Mouse (Mus musculus) urinary bladder, adult 18-20 months (tissue): ENCODE data around the gene Thada.
"Not testable (repeated sequence)": the region's sequence is repeated elsewhere in the genome, so short reads cannot be mapped to it uniquely, and the experiment has no call there.

Source experiments
- DNase-seq, 2 experiments: peaks; one replicate each; pipeline ENCODE4 v3.0.0; 2022; ENCODE audit warnings: low spot score in 2 of 2, mixed read lengths in 2 of 2

Gene Thada

GRCm38 (mm10) chr17:84224217-84224887 lies 241.7 kb downstream of the Thada start:
- DNase-seq: no peak

DNA sequence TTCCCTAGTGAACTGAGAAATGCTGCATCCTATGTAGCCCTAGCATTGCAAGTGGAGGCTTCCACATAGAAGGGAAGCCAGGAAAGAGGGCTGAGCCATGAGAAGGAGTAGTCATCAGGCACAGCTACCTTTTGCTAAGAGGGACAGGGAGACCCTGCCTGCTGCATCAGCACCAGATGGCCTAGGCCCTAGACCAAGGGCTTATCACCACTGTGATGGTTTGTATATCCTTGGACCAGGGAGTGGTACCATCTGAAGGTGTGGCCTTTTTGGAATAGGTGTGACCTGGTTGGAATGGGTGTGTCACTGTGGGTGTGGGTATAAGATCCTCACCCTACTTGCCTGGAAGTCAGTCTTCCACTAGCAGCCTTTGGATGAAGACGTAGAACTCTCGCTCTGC lies 247.2 kb downstream of the Thada start:
- DNase-seq: not testable (repeated sequence)

- DNase-seq: no peak
Observed at GRCm38 (mm10) chr17:84217696-84218095, 248.3 kb downstream of the Thada start.

- no peak for DNase-seq
Observed at GRCm38 (mm10) chr17:84215264-84215960, 250.6 kb downstream of the Thada start.

GRCm38 (mm10) chr17:84213464-84213863 lies 252.5 kb downstream of the Thada start:
- no peak for DNase-seq

DNA sequence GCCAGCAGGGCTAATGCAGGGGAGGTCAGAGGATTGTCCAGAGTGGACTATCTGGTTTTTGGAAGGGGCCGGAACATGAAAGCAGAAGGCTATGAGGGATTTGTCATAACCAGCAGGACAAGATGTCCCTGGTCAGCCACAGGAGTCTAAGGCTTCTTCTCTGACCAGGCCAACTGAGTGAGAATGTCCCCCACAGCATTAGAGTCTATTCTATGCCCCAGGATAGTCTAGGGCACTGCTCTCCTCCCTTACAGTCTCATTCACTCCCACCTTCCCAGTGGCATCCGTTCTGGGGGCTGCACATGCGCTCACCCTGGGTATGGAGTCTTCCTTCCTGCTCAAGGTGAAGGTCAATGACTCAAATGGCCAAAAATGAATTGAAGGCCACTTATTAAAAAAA lies 258.4 kb downstream of the Thada start:
- DNase-seq: no peak

GRCm38 (mm10) chr17:84206239-84206638 lies 259.8 kb downstream of the Thada start:
- no peak for DNase-seq

DNA sequence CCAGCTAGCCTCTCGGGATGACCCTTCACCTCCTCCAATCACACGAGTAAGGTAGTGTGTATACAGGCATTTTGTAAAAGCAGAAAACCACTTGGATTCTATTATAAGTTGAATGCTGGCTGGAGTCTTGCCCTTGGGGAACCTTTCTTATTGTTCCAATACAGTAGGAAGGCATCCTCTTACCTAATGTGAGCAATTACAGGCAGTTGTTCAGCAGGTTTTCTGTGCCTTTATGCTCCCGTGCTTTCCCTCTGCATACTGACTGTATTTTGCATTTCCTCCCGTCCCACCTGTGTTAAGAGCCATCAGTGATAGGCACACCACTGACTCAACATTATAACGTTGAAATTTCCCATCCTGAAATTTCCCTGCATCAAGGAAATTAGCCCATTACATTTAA lies 261.0 kb downstream of the Thada start:
- DNase-seq: no peak

DNA sequence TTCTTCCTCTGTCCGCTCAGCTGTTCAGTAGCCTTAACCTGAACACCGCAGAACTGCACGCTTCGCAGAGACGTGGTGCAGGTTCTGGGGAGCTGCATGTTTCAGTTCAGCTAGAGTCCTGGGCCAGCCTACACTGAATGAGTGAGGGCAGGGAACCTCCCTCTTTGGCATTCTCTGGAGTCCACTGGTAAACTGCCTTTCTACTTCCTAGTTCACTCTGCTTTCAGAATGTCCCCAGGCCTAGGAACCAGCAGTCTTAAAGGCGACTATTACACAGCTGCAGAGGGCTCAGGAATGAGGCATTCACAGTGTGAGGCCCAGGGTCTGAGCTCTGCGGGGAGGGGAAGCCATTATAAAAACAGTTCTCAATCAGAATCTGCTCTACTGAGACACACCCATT lies 262.7 kb downstream of the Thada start:
- no peak for DNase-seq

DNA sequence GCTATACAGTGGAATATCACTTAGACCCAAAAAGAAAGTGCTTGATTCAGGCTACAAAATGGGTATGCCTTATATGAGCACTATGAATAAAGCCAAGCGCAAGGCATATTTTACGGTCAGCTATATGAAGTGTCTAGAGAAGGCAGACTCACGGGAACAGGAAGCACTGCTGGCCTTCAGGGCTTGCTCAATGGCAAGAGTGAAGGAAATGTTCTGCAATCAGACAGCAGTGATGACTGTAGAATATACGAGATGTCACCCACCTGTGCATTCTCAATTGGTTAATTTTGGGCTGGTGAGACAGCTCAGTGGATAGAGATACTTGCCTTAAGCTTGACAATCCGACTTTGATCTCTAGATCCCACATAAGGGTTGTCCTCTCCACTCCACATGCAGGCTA lies 264.8 kb downstream of the Thada start:
- DNase-seq: no peak

- DNase-seq: no peak
Observed at GRCm38 (mm10) chr17:84197912-84198344, 268.1 kb downstream of the Thada start.

GRCm38 (mm10) chr17:84196329-84196728 lies 269.7 kb downstream of the Thada start:
- DNase-seq: no peak

DNA sequence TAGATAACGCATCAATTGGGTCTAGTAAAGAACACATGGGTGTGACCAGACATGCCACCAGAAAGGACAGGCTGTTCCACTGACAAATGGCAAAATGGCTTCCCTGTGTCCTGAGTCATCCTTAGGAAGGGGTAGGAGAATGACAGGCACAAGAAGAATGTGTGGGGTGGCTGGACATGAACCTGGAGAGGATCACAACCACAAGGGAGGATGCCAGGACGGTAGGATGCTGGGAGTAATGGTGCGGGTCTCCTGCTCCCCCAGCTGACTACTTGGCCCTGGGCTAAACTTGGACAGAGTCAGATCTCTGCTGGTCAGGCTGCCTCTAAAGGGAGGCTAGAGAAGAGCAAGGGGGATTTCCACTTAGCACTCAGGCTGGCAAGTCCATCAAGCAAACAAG lies 270.2 kb downstream of the Thada start:
- no peak for DNase-seq

DNA sequence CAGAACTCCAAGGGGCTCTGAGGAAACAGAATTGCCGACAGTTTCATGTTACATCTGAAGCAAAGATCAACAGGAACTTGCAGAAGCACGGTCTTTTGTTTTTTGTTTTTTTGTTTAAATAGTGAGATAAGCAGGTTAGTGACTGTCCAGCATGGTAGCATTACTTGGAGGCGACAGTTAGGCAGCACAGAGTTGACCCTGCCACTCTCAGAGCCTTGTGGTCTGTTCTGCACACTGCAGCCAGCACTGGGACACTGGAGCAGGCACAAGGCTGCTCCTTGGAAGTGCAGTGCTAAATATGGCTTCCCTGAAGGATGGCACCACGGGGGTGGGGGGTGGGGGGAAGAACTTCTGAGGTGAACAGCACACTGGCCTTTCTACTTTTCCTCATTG lies 271.0 kb downstream of the Thada start:
- no peak for DNase-seq

GRCm38 (mm10) chr17:84194282-84195002 lies 271.6 kb downstream of the Thada start:
- DNase-seq: no peak

DNA sequence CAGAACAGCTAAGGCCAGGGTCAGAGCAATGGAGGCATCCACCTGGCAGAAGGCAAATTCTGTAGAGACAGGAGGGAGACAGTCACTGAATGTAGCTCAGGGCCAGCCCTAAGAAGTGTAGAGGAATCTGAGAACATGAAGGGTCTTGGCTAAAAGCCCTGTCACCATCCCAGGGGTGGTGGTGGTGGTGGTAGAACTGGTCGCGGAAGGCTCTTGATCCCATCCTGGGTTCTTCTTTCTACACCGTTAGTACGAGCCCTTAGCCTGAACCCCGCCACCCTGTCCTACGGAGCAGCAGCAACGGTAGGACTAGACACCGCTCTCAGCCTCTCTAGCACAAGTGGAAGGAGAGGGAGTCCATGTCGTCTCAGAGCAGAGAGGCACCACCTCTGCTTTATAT lies 272.6 kb downstream of the Thada start:
- DNase-seq: no peak

DNA sequence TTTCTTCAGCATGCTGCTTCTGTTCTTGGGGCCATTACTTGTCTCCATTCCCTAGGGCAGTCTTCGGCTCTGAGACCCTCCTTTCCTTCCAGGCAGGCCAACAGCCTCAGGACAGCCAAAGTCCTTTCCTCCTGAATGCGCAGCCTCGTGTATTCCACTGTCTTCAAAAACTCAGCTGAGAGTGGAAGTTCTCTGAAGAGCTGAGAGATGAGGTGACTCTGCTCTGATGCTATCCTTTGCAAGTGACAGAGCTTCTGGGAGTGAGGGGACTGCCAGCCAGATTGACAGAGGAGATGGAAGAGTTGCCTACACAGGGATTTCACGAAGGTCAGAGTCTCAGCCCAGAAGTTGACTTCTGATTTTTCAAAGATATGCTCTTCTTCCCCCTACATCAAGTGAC lies 274.1 kb downstream of the Thada start:
- DNase-seq: no peak

- peak; percentile 78 to 81 for DNase-seq
Observed at GRCm38 (mm10) chr17:84190885-84191284, 275.1 kb downstream of the Thada start.

DNA sequence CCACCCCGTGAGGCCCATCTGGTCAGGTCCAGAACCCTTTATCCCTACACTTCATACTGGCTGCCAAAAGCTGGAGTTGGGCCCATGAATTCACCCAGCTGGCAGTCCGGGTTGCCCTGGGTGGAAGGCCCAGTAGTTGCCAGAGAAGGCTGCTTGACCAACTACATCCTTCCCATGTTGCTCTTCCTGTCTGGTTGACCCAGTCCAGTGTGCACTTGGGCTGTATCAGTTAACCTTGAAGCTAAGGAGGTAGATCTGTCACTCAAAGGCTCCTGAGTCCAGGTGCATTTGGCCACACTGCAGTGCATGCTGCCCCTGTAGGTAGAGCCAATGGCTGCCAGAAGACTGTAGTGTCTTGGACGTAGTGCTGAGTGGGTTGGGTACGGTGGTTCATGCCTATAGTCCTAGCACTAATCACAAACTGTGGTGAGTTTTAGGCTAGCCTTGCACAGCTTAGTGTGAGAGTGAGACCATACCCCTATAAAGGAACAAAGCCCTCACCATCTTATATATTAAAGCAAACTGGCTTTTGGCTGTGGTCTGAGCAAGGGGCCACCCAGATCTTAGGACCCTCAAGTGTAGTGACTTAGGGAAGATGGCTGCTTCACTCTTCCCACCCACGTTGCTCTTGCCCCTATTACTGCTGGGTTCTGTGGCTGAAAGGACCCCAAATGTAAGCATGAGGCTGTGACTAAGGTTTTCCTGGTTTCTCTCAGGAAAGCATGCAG lies 276.7 kb downstream of the Thada start:
- DNase-seq: no peak

- DNase-seq: peak; percentile 91 to 97
Observed at GRCm38 (mm10) chr17:84188374-84188961, 277.5 kb downstream of the Thada start.

- peak; percentile 91 to 97 for DNase-seq
Observed at GRCm38 (mm10) chr17:84187727-84188373, 278.2 kb downstream of the Thada start, which contains the start of gene Zfp36l2. TSS of gene Zfp36l2 (minus strand) at chr17:84187947.
